Mouse (Mus musculus): ENCODE measurements at regions not wholly inside any gene's neighbourhood (a gene's known extent, or its start where the extent isn't known, plus 50 kb on each side); places are given as distances from the start of the nearest gene placed in this dataset.

GRCm38 (mm10) chr13:110450526-110450925, 55.7 kb downstream of the Plk2 start:
- no peak for DNase-seq (ENCODE audit: low spot score)

- no peak for DNase-seq (ENCODE audit: low spot score)
These were observed 57.2 kb downstream of the Plk2 start for GRCm38 (mm10) chr13:110452009-110452525.

GRCm38 (mm10) chr13:110455085-110455484, 60.2 kb downstream of the Plk2 start:
- DNase-seq (ENCODE audit: low spot score): peak; percentile 11

GRCm38 (mm10) chr13:110455569-110456196, 60.8 kb downstream of the Plk2 start:
- DNase-seq (ENCODE audit: low spot score): no peak

GRCm38 (mm10) chr13:110458701-110459100, 63.9 kb downstream of the Plk2 start:
- no peak for DNase-seq (ENCODE audit: low spot score)

- DNase-seq (ENCODE audit: low spot score): no peak
These were observed 66.7 kb downstream of the Plk2 start for GRCm38 (mm10) chr13:110461581-110461980.

GRCm38 (mm10) chr13:110471526-110471925, 76.7 kb downstream of the Plk2 start:
- no peak for DNase-seq (ENCODE audit: low spot score)

- no peak for DNase-seq (ENCODE audit: low spot score)
These were observed 82.9 kb downstream of the Plk2 start for GRCm38 (mm10) chr13:110477709-110478108.

DNA sequence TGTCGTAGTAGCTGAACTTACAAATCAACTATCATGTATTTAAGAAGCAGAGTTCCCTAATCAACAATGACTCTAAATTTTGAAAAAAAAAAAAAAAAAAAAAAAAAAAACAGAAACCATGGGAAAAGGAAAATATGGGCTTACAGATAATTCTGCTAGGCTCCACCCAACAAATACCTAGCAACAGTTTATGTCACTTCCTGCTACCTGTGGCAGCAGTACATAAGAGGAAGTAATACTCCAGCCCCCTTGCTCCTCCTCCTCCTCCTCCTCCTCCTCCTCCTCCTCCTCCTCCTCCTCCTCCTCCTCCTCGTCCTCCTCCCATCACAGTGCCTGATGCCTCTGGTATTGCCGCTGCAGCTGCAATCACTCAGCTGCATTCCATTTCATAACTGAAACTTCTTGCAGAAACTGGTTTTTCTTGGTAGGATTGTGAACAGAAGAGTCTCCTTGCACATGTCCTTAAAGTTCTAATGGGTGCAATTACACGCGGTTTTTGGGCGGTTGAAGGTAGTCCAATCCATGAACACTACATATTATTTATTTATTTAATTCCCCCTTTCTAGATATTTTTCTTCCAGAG, 89.6 kb downstream of the Plk2 start:
- DNase-seq (ENCODE audit: low spot score): no peak

DNA sequence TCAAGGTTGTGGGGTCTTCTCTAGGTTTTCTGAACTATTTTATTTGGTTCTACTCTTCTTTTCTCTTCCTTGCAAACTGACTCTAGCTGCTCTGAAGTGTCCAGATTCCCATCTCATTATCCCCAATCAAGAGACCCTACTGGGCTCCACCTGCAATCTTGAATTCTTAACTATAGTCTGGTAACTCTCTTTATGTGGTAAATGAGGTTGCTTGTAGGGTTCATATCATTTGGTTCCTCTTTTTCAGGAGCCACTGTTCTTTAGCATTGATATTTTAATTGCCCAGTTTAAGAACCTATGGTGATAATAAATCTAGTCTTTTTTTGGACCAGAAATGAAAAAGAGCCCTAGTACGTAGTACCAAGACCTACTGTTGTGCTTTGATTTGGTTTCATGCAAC, 90.7 kb downstream of the Plk2 start:
- no peak for DNase-seq (ENCODE audit: low spot score)

DNA sequence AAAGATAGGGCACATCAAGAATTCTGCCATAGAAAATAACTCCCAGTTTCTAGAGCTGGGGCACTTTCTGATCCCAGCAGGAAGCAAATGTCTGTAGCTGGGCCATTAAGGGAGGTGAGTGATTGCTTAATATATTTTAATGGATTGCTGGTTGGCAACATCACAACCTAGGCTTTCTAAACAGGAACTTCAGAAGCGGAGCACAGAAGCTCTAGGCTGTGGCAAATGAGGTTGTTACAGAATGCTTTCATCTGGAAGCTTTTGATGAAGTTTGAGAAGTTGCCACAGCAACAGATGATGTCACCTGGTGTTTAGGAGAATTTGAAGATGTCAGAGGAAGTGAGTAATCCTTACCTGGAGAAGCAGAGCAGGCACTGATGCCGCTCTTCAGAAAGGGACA, 95.3 kb downstream of the Plk2 start:
- no peak for DNase-seq (ENCODE audit: low spot score)

GRCm38 (mm10) chr13:110492296-110493001, 97.6 kb downstream of the Plk2 start:
- DNase-seq (ENCODE audit: low spot score): no peak

GRCm38 (mm10) chr13:110493002-110493552, 98.2 kb downstream of the Plk2 start:
- no peak for DNase-seq (ENCODE audit: low spot score)

GRCm38 (mm10) chr13:110497461-110497860, 102.6 kb downstream of the Plk2 start:
- DNase-seq (ENCODE audit: low spot score): no peak

- no peak for DNase-seq (ENCODE audit: low spot score)
These were observed 113.0 kb downstream of the Plk2 start for GRCm38 (mm10) chr13:110507814-110508362.

DNA sequence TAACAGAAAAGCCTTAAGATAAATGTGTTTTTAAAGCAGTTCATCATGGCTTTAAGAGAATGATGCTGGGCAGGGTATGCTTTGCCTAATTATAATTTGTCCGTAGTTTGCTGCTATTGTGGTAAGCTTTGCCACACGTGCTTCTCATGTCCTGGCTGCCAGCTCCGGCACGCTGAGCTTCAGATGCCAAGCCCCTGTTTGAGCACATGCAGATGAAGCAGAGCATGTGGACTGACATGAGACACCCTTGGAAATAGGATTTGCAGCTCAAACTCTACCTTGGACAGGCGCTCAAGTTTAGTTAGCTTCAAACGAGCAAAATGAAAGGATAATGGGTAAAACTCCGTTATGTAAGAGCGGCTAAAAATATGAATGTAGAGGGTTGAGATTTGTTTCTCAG, 123.1 kb downstream of the Plk2 start:
- peak; percentile 40 for DNase-seq (ENCODE audit: low spot score)

DNA sequence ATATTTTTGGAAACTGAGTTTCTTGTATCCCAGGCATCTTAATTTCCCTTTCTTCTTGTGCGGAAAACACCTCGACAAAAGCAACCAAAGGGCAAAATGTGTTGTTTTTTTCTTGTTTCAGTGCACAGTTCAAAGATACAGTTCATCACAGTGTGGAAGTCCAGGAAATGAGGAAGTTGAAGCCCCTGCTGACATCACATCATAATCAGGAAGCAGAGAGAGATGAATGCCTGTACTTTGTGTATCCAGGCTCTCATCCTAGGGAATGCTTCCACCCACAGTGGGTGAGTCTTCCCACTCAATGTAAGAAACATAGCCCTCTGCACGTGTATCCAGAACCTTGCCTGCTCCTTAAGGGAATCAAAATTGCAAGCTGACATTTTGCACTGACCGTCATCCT, 128.1 kb downstream of the Plk2 start:
- no peak for DNase-seq (ENCODE audit: low spot score)

DNA sequence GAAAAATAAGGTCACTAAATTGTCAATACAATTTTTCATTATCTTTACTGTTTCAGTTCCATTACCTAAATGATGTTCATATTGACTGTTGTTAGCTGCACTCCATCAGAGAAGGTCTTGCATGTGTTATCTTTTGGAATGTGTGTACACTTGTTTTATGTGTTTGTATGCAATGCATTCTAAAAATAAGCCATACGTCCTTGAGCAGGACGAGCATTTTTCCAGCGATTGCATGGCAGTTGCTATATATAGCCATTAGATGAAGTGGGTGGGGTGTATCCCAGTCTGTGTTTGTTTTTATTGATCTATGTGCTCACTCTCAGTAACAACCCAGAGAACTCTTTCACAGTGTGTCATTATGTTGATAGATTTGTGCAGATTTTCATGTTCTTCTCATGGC, 132.8 kb downstream of the Plk2 start:
- DNase-seq (ENCODE audit: low spot score): no peak

DNA sequence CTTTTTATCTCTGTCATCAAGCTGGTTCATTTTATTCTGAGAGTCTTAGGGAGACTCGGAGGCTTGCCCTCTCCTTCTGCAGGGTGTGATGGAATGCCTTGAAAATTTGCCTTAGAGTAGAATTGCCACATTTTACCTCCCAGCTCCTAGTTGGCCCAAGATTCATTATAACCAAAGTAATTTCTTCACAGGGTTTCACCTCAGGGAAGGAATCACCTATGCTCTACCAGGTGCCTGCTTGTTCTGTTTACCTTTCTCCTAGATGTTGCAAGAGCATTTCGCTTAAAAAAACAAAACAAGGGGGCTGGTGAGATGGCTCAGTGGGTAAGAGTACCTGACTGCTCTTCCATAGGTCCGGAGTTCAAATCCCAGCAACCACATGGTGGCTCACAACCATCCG, 134.8 kb downstream of the Plk2 start:
- no peak for DNase-seq (ENCODE audit: low spot score)

DNA sequence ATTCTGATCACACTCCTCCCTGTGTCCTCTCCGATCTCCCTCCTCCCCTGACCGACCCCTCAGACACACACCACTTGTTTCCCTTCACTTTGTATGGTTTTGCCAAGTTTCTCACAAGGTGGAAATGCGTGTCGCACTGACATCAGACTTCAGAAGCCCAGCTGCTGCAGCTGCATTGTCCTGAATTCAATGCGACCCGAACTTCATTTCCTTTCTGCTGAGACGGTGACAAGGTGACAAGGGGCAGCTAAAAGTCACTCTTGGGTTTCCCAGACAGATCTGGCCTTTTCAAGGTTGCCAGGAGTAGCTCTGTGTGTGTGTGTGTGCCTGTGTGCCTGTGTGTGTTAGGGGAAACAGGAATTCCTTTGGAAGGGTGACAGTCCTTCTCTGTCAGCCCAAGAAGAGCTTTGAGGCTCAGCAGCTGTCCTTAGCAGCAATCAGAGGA, 139.5 kb downstream of the Plk2 start:
- no peak for DNase-seq (ENCODE audit: low spot score)

DNA sequence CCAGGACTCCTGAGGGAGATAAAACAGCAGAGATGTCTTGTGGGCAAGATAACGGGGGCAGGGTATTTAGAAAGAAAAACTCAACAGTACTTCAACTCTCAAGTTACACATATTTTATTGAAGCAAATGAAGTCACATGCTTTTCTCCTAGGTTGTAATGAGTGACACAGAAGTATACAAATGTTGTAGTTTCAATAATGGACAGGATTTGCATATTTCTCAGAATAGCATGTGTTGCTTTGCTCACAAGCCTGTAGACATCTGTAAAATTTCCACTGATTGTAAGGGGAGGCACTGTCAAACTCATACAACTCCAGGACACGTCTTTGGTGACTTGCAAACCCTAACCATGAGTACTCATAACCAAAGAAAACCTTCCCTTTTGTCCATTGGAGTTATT, 140.9 kb downstream of the Plk2 start:
- DNase-seq (ENCODE audit: low spot score): no peak

DNA sequence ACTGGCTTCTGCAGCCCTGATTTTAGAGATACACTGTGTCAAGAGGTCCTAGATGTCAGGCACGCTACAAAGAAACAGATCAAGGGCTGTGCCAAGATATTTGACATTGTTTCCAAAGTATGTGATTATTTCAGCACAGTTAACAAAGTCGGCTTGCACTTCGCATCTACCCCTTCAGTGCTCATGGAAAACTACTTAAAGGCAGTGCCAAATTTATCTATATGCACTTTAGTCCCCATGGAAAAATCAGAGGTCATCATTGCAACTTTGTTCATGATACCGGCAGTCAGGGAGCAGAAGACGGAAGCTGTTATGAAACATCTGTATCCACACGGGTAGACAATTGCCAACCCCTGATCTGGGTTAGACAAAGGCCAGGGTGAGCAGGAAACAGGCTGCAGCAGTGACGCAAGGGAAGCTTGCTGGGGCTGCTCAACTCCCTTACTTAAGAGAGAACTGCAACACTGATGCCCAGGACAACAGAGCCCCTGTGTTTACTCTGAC, 143.2 kb downstream of the Plk2 start:
- DNase-seq (ENCODE audit: low spot score): no peak

Data from layer of hippocampus, adult 11-12 months (tissue).